25 mouse cellular contexts compared by ENCODE assay signal in genomic region chr2:165238416-165239145, GRCm38 (mm10). TPM values are rescaled to one million over a fixed set of nuclear protein-coding genes. Genes with fewer than 3 reads are reported as not detected.
DNase-seq lines count a peak whose midpoint lies in the region; ATAC-seq lines count a peak whose summit lies in the region.
"Had no signal": no experiment of that assay in that cellular context is flagged by ENCODE, and none has a peak within 500 bp of the region (broad histone marks: within the 10 kb centered on the region; RNA-seq: fewer than 3 reads in every experiment).

No protein-coding gene starts in this region.

- H3K9ac ChIP-seq in hindbrain, embryonic 11.5 days (ENCODE audit: low read depth, low read length), result no peak overlapping the region
- H3K9ac ChIP-seq in hindbrain, embryonic 13.5 days, result no peak overlapping the region
- H3K9ac ChIP-seq in midbrain, embryonic 14.5 days (replicated peaks; ENCODE audit: low read length), result no peak overlapping the region
- no peak overlapping the region for H3K9ac ChIP-seq in midbrain, embryonic 15.5 days
- H3K9ac ChIP-seq: limb, embryonic 13.5 days; liver, embryonic 12.5 days; neural tube, embryonic 13.5 days had no signal

- no peak overlapping the region for H3K27ac ChIP-seq in hindbrain, embryonic 11.5 days (ENCODE audit: low read depth, low read length)
- H3K27ac ChIP-seq in hindbrain, embryonic 13.5 days, result no peak overlapping the region
- no peak overlapping the region for H3K27ac ChIP-seq in midbrain, embryonic 14.5 days (replicated peaks; ENCODE audit: low read depth, low read length)
- no peak overlapping the region for H3K27ac ChIP-seq in midbrain, embryonic 15.5 days
- H3K27ac ChIP-seq: embryonic facial prominence, embryonic 10.5 days; heart, embryonic 10.5 days; limb, embryonic 13.5 days; liver, embryonic 12.5 days; neural tube, embryonic 13.5 days had no signal

- no peaks in the 10 kb centered on the region for H3K36me3 ChIP-seq in hindbrain, embryonic 11.5 days (ENCODE audit: control insufficient read depth, insufficient read depth, low read length)
- H3K36me3 ChIP-seq in hindbrain, embryonic 13.5 days, result no peaks in the 10 kb centered on the region
- no peaks in the 10 kb centered on the region for H3K36me3 ChIP-seq in midbrain, embryonic 14.5 days (ENCODE audit: control insufficient read depth, insufficient read depth, low read length)
- no peaks in the 10 kb centered on the region for H3K36me3 ChIP-seq in midbrain, embryonic 15.5 days (replicated peaks)
- H3K36me3 ChIP-seq: embryonic facial prominence, embryonic 10.5 days; heart, embryonic 10.5 days; limb, embryonic 13.5 days; liver, embryonic 12.5 days; neural tube, embryonic 13.5 days had no signal

- peaks cover 82% of the 10 kb centered on the region for H3K27me3 ChIP-seq in hindbrain, embryonic 11.5 days (ENCODE audit: control insufficient read depth, insufficient read depth, low read length)
- H3K27me3 ChIP-seq in hindbrain, embryonic 13.5 days, result peaks cover 81% of the 10 kb centered on the region
- peaks cover 47% of the 10 kb centered on the region for H3K27me3 ChIP-seq in midbrain, embryonic 14.5 days (ENCODE audit: control insufficient read depth, insufficient read depth, low read length)
- peaks cover 34% of the 10 kb centered on the region for H3K27me3 ChIP-seq in midbrain, embryonic 15.5 days (replicated peaks)

- peak; percentile 17 for DNase-seq in adrenal gland, adult 8-10 months
- no peak for DNase-seq in adrenal gland, postnatal 25 days
- DNase-seq in hindbrain, embryonic 11.5 days (ENCODE audit: low spot score), result peak; percentile 39
- DNase-seq in midbrain, embryonic 14.5 days, result peak; percentile 66
- DNase-seq in adrenal gland, postnatal 14 days, result peak; percentile 48
- no peak for DNase-seq in adipocyte (ENCODE audit: low spot score)
- DNase-seq: kidney, adult 18-20 months; layer of hippocampus, adult 9-11 months; lung, adult 2 months; lung, postnatal 4 days; retina, postnatal 1 day; right cerebral cortex, postnatal 25 days; spleen, adult 18-20 months had no signal

- no peak for ATAC-seq in hindbrain, embryonic 11.5 days (ENCODE audit: low FRiP score)
- ATAC-seq in hindbrain, embryonic 13.5 days (ENCODE audit: low FRiP score), result no peak
- ATAC-seq in midbrain, embryonic 14.5 days (ENCODE audit: low FRiP score, low TSS enrichment), result no peak
- ATAC-seq in midbrain, embryonic 15.5 days (replicated peaks), result no peak
- ATAC-seq: CD4-positive, CD25-positive, alpha-beta regulatory T cell, adult 4 months; inflammation-experienced regulatory T-cells, adult 6 months; liver, embryonic 12.5 days had no signal

- H3K4me1 ChIP-seq in hindbrain, embryonic 11.5 days (replicated peaks; ENCODE audit: control insufficient read depth, insufficient read depth, low read length), result peaks cover 11% of the 10 kb centered on the region
- H3K4me1 ChIP-seq in hindbrain, embryonic 13.5 days (replicated peaks), result peaks cover 46% of the 10 kb centered on the region
- peaks cover 36% of the 10 kb centered on the region for H3K4me1 ChIP-seq in midbrain, embryonic 14.5 days (ENCODE audit: control insufficient read depth, insufficient read depth, low read length)
- H3K4me1 ChIP-seq in midbrain, embryonic 15.5 days, result peaks cover 57% of the 10 kb centered on the region

- H3K4me3 ChIP-seq in hindbrain, embryonic 11.5 days (ENCODE audit: low read depth, low read length), result no peak overlapping the region
- H3K4me3 ChIP-seq in hindbrain, embryonic 13.5 days, result no peak overlapping the region
- H3K4me3 ChIP-seq in midbrain, embryonic 14.5 days (replicated peaks; ENCODE audit: low read depth, low read length), result no peak overlapping the region
- H3K4me3 ChIP-seq in midbrain, embryonic 15.5 days, result no peak overlapping the region
- H3K4me3 ChIP-seq: embryonic facial prominence, embryonic 10.5 days; heart, embryonic 10.5 days; limb, embryonic 13.5 days; liver, embryonic 12.5 days; myocyte; neural tube, embryonic 13.5 days had no signal

- no peaks in the 10 kb centered on the region for H3K9me3 ChIP-seq in hindbrain, embryonic 11.5 days (ENCODE audit: control insufficient read depth, low read length)
- no peaks in the 10 kb centered on the region for H3K9me3 ChIP-seq in hindbrain, embryonic 13.5 days
- H3K9me3 ChIP-seq in midbrain, embryonic 14.5 days (ENCODE audit: control insufficient read depth, low read length), result no peaks in the 10 kb centered on the region
- H3K9me3 ChIP-seq in midbrain, embryonic 15.5 days, result no peaks in the 10 kb centered on the region
- H3K9me3 ChIP-seq: embryonic facial prominence, embryonic 10.5 days; heart, embryonic 10.5 days; limb, embryonic 13.5 days; liver, embryonic 12.5 days; neural tube, embryonic 13.5 days had no signal

- 9% methylated on average over 12 of the region's 12 CpGs for WGBS in hindbrain, embryonic 11.5 days
- WGBS in hindbrain, embryonic 13.5 days, result 3% methylated on average over 12 of the region's 12 CpGs
- 2% methylated on average over 12 of the region's 12 CpGs for WGBS in midbrain, embryonic 14.5 days
- 2% methylated on average over 12 of the region's 12 CpGs for WGBS in midbrain, embryonic 15.5 days

- no peak overlapping the region for H3K4me2 ChIP-seq in hindbrain, embryonic 11.5 days (replicated peaks; ENCODE audit: low read depth, low read length)
- no peak overlapping the region for H3K4me2 ChIP-seq in hindbrain, embryonic 13.5 days
- no peak overlapping the region for H3K4me2 ChIP-seq in midbrain, embryonic 14.5 days (ENCODE audit: low read length)
- no peak overlapping the region for H3K4me2 ChIP-seq in midbrain, embryonic 15.5 days
- H3K4me2 ChIP-seq: limb, embryonic 13.5 days; liver, embryonic 12.5 days; neural tube, embryonic 13.5 days had no signal

RNA-seq across cellular contexts. Expression of gene Cdh22, which starts 3.9 kb away (rescaled TPM):
- total RNA-seq in adrenal gland, adult 8-10 months (2022), result 1 to 10 TPM; 1.8 to 3.5 (median 2.5) TPM
- total RNA-seq in adrenal gland, postnatal 25 days (2021), result 0.57 and 1.2 TPM in 2 replicates
- 4.6 and 5.6 TPM in 2 replicates for polyA plus RNA-seq in hindbrain, embryonic 11.5 days (2014; fragmentation: Nextera tagmentation; extraction: Ambion mirVana)
- 9.4 and 11.4 TPM in 2 replicates for polyA plus RNA-seq in hindbrain, embryonic 13.5 days (2015; fragmentation: Nextera tagmentation; extraction: Ambion mirVana)
- 15.8 and 18.4 TPM in 2 replicates for polyA plus RNA-seq in midbrain, embryonic 14.5 days (2014; fragmentation: Nextera tagmentation; extraction: Ambion mirVana)
- polyA plus RNA-seq in midbrain, embryonic 15.5 days (2015; fragmentation: Nextera tagmentation; extraction: Ambion mirVana), result 20.8 and 21.2 TPM in 2 replicates
- 1.3 and 1.6 TPM in 2 replicates for total RNA-seq in adrenal gland, postnatal 14 days (2021)
- total RNA-seq: granulocyte monocyte progenitor cell, adult 5-6 weeks; megakaryocyte-erythroid progenitor cell, adult 5-6 weeks had no signal
- polyA plus RNA-seq: CD4-positive, CD25-positive, alpha-beta regulatory T cell, adult 4 months; inflammation-experienced regulatory T-cells, adult 6 months had no signal

RNA-seq across cellular contexts. Expression of gene Slc35c2, which starts 49.1 kb away (rescaled TPM):
- total RNA-seq in adrenal gland, adult 8-10 months (2022), result 10 to 100 TPM; 56.7 to 62.1 (median 58.3) TPM
- total RNA-seq in adrenal gland, postnatal 25 days (2021), result 53.0 and 62.2 TPM in 2 replicates
- polyA plus RNA-seq in hindbrain, embryonic 11.5 days (2014; fragmentation: Nextera tagmentation; extraction: Ambion mirVana), result 45.8 and 51.0 TPM in 2 replicates
- polyA plus RNA-seq in hindbrain, embryonic 13.5 days (2015; fragmentation: Nextera tagmentation; extraction: Ambion mirVana), result 61.5 and 68.1 TPM in 2 replicates
- 60.8 and 65.2 TPM in 2 replicates for polyA plus RNA-seq in midbrain, embryonic 14.5 days (2014; fragmentation: Nextera tagmentation; extraction: Ambion mirVana)
- polyA plus RNA-seq in midbrain, embryonic 15.5 days (2015; fragmentation: Nextera tagmentation; extraction: Ambion mirVana), result 72.8 and 74.1 TPM in 2 replicates
- 32.8 and 36.4 TPM in 2 replicates for total RNA-seq in adrenal gland, postnatal 14 days (2021)

Comparison
In these comparisons a context has a peak if more than half of its experiments do, and no peak if none do; other contexts are left out.
1. DNase-seq: peak in adrenal gland, adult 8-10 months (single experiment), hindbrain, embryonic 11.5 days (single experiment), midbrain, embryonic 14.5 days (single experiment) and adrenal gland, postnatal 14 days (single experiment); none in adrenal gland, postnatal 25 days (single experiment) and adipocyte (single experiment).